Mouse (Mus musculus) right cerebral cortex, postnatal 36 days (tissue): ENCODE results near the gene Cipc.

Source experiments
- DNase-seq, 2 experiments: peaks; one replicate each; pipeline ENCODE4 v3.0.0; 2022; ENCODE audit warnings: low spot score in 2 of 2, mixed read lengths in 1 of 2

The Cipc gene

GRCm38 (mm10) chr12:86946862-86947574 is at the start of gene Cipc:
Gene Cipc (plus strand): TSS chr12:86947043.
- peak; percentile 97 to 98 for DNase-seq

- DNase-seq, result no peak
Observed at GRCm38 (mm10) chr12:86897769-86898273, 49.0 kb upstream of the Cipc start.

DNA sequence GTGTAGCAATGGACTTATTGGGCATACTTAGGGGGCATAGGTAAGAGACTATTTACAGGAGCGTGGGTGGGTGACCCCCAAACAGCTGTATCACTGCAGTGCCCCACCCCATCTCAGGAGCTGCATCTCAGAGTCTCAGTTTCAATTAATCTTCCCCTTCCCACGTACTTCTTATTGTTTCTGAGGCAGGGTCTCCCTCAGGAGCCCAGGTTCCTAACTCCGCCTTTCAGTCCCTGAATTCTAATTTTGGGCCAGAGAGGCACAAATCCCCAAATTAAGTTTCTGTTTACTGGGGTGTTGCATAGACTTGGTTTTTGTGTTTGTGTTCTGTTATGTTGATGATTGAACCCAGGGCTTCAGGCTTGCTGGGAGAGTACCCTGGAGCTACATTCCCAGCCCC is 48.4 kb upstream of the Cipc start:
- no peak for DNase-seq

- DNase-seq, result no peak
Observed at GRCm38 (mm10) chr12:86899461-86900179, 47.2 kb upstream of the Cipc start.

GRCm38 (mm10) chr12:86903828-86904806 is 42.7 kb upstream of the Cipc start:
- DNase-seq, result no peak

DNA sequence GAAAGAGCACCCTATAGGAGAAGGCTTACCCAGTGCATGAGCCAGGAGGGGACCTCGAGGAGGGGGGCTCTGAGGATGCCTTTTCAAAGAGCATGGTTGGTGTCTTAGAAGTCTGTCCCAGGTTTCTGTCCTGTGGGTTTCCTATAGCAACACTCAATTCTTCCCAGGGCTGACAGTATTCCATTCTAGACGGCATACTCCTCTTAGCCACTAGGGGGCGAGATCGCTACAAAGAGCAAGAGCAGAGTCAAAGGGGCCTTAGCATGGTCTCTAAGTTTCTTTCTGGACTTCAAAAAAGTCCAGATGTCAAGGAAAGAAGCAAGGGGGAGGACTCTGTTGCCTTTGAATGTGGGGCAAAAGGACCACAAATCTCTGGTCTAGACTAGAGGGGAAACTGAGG is 41.6 kb upstream of the Cipc start:
- DNase-seq, result no peak

DNA sequence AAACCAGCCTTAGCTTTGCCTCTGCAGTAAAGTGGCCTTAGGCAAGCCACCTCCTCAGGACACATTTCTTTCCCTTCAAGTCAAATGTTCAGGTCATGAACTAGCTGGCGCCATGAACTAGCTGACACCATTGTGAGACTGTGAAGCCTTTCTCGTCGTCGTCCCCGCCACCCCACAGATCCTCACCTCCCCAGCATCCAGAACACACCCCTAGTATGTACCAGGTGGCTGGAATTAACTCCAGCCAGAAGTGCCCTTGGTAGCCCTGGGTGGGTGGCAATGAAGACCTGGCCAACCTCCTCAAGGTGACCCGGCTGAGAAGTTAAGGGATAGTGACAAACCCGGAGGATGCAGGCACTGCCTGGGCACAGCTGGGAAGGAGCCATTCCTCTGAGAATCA is 41.0 kb upstream of the Cipc start:
- no peak for DNase-seq

- peak; percentile 78 to 81 for DNase-seq
Observed at GRCm38 (mm10) chr12:86906395-86906794, 40.4 kb upstream of the Cipc start.

DNA sequence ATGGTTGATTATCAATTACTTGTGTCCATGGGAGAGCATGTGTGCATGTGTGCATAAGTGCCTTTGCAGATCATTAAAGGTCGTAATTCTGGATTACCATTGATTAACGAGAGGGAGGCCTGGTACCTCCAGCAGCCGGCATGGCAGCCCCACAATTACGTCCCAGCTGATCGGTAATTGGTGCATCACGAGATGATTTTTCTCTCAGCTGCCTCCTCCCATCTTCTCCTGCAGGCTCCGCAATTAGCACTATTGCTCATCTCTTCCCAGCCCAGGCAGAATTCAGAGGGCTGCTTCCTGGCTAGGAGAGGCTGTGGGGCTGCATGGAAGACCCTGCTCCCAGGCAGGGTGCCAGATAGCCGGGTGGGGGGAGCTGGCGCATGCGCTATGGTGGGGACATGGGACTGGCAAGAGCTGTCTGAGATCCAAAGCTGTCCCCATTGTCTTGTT is 35.3 kb upstream of the Cipc start:
- peak; percentile 49 to 64 for DNase-seq

GRCm38 (mm10) chr12:86912335-86913093 is 34.3 kb upstream of the Cipc start:
- DNase-seq, result no peak

GRCm38 (mm10) chr12:86914351-86914750 is 32.5 kb upstream of the Cipc start:
- DNase-seq, result no peak

DNA sequence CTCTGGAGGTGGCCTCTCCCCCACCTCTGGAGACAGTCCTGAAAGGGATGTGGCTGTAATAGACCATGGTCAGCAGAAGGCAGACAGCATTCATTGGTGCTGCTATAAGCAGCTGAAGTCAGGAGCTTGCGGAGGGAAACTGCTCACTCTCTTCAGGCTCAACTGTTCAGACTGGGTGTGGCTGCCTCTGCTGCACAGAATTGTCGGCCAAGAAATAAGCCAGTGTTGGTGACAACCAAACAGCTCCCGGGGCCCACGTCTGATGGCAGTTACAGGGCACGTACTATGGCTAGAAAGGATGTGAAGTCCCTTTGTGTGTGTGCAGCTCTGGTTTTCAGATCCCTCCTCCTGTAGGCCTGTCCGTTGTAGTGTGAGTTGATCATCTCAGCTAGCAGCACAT is 32.1 kb upstream of the Cipc start:
- DNase-seq, result no peak

- DNase-seq, result no peak
Observed at GRCm38 (mm10) chr12:86915617-86916016, 31.2 kb upstream of the Cipc start.

DNA sequence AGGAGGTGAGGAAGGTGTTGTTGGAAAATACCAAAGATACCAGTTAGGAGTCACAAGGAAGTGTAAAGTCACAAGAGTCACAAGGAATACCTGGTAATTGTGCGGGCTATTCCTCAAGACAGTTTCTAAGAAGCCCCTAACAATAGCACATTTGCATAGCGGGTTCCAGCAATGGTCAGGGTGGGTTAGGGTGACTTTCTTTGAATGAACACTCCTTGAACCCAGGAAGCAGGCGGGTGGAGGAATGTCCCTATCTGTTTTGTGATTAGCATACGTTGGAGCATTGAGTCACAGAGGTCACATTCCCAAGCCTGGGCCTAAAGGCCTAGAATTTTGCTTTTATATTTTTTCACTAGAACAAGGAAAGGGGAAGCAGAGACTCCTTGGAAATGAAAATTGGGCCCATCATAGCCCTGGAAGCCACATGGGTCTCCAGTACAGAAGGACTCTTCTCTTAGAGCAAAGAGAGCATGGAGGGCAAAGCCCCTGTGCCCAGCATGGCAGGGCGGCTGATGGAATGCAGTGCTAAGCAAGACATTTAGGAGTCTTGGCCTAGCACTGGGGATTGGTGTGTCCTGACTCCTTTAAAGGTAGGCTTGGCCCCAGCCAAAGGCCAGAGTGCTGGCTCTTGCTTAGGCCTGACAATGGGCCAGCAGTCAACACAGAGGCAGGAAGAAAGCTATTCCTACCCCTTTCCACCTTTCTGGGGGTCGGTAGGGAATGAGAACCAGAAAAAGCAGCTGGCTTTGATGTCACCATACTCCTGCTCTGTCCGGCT is 29.9 kb upstream of the Cipc start:
- DNase-seq, result no peak

DNA sequence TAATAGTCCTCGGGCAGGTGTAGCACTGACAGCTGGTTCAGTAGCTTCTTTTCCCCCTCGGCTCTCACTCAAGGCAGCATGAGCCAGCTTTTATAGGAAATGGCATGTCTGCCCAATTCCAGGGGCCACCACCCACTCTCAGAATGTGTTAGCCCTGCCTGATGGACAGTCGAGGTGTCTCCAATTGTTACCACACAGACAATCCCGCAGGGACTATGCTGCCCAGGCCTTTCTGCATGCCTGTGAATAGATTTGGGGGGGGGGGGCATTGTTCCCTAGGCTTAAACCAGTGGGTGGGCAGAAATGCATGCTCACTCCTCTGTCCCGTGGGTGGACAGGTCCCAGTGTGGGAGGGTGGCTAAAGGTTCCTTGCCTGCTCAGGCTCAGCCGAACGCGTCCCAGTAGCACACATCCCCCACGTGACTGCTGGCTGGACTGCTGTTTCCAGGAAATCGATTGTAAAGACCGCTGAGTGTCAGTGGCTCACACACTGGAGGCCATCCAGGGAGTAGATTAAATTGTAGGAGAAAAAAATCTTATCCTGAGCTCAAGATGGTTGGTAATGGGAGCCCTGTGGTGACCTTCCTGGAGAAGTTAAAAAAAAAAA is 28.4 kb upstream of the Cipc start:
- no peak for DNase-seq

- DNase-seq, result no peak
Observed at GRCm38 (mm10) chr12:86918983-86919722, 27.7 kb upstream of the Cipc start.

DNA sequence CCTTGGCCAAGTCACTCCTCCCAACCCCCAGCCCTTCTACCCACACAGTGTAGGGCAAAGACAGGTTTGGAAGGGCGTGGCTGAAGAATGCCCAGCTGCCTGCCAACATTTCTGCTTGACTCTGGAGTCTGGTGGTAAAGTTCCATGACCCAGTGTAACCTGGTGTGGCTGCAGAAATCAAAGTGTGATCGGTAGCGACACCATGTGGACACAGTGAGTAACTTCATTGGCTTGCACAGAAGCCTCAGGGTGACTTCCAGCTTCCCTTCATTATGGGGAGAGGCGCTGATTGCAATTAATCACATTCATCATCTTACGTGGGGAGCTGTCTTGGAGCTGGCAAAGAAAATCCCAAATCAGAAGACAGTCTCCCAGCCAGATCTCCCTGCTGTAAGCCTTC is 23.0 kb upstream of the Cipc start:
- DNase-seq, result peak; percentile 44 to 60

DNA sequence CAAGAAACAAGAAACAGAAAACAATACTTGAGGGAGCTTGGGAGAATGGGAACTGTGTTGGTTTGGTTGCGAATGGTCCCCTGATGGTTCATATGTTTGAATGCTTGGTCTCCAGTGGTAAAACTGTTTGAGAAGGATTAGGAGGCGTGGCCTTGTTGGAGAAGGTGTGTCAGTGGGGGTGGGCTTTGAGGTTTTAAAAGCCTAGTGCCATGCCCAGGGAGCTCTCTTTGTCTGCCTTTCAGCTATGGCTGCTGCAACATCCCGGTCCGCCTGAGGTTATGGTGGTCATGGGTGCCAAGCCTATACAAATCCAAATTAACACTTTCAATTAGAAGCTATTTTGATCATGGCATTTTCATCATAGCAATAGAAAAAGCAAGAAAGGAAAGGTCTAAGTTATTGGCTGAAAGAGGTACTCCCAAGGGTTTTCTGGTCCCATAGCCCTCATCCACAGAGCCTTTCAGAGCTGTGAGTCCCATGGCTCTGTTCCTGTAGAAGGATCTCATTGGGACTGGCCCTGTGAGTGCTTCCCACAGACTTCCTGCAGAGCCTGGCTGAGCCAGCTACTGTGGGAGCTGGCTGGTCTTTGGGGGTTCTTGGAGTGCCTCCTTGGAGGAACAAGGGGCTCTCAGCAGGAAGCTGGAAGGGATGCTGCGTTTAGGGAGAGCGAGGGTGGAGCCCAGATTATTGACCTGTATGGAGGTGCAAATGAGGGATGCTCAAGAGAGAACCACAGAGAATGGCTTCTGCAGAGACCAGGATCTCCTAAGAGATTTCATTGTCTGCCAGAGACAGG is 15.7 kb upstream of the Cipc start:
- DNase-seq, result no peak
